Mouse (Mus musculus): Measurements from ENCODE around the gene Olfr1034.
"Not testable (repeated sequence)": the region's sequence is repeated elsewhere in the genome, so short reads cannot be mapped to it uniquely, and the experiment has no call there.

Olfr1034 gene

DNA sequence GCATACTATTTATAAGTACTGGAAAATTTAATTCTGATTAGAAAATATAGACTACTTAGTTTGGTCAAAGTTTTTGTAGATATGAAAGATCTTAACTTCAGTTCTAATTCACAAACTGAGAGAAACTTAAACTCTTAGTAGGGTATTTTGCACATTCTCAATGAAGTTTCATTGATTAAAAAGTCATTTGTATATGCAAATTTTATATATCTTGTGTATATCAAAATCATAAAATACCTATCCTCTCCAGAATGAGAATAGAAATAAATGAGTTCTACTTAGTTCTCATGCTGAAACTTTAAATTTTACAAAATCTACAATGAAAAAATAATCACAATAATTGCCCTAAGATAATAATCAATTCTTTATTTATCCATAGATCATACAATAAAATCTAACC lies at the start of gene Olfr1034:
Olfr1034 (plus strand) TSS at position 301 of the 400 bp plus-strand sequence.
- DNase-seq, result no peak

GRCm38 (mm10) chr2:86005240-86005639 lies 40.4 kb upstream of the Olfr1034 start, which contains the start of gene Olfr1032:
Olfr1032 (plus strand) TSS chr2:86005540.
- no peak for DNase-seq

DNA sequence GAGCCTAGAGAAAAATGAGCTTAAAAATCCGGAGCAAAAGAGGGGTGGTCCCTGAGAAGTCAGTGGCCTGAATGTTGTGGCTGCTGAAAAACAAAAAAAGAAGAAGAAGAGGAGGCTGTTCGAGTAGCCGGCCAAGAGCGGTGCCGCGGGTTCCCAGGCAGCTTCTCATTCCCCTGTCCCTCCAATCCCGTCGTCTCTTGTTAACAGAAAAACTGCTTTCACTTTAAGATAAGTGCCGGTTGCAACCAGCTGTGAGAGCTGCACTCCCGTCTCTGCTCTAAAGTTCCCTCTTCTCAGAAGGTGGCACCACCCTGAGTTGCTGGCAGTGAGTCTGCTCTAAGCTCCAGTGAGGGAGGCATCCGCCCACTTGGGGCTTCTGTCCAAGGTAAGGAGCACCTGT lies 25.3 kb upstream of the Olfr1034 start, which contains the start of gene Olfr1033:
Olfr1033 (plus strand) TSS at position 228 of the 400 bp plus-strand sequence.
- DNase-seq, result peak; percentile 1

DNA sequence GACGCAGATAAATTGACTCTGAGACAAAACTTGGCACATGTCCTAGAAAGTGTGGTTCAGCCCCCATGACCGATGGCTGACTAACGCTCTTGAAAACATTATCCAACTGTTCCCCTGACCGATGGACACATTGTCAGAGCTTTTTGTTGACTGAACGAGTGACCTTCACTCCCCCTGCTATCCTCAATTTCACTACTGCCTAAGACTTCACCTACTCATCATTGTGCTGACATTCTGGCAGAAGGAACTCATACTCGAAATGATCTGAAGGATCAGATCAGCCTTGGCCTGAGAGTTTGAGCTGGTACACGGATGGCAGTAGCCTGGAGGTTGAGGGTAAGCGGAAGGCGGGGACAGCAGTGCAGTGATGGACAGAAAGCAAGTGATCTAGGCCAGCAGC lies 24.1 kb upstream of the Olfr1034 start:
- not testable (repeated sequence) for DNase-seq

DNA sequence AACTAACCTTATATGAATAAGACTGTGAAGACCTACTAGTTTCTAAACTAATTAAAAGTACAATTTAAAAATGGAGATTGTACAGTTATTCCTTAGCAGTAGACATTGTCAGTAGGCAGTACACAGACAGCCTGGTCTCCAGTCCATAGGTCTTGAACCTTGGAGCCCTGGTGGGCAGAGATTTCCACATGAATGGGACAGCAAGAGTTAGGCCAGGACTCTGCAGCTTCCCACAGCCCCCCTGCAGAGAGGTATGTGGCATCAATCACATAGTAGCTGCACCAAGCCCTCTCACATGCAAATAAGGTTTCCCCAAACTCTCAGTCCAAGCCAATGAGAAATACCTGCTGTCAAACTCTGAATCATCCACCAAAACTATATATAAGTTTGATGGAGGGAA lies 5.1 kb downstream of the Olfr1034 start:
- DNase-seq, result not testable (repeated sequence)

DNA sequence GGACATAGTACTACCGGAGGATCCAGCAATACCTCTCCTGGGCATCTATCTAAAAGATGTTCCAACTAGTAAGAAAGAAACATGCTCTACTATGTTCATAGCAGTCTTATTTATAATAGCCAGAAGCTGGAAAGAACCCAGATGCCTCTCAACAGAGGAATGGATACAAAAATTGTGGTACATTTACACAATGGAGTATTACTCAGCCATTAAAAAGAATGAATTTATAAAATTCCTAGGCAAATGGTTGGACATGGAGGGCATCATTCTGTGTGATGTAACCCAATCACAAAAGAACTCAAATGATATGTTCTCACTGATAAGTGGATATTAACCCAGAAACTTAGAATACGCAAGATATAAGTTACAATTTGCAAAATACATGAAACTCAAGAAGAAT lies 18.1 kb downstream of the Olfr1034 start:
- DNase-seq, result not testable (repeated sequence)

- no peak for DNase-seq
These were observed 24.5 kb downstream of the Olfr1034 start for GRCm38 (mm10) chr2:86070189-86070588.

GRCm38 (mm10) chr2:86073692-86074091 lies 28.0 kb downstream of the Olfr1034 start, which contains the start of gene Olfr1036:
Olfr1036 (plus strand) TSS chr2:86073992.
- DNase-seq, result not testable (repeated sequence)

- not testable (repeated sequence) for DNase-seq
These were observed 34.8 kb downstream of the Olfr1034 start for GRCm38 (mm10) chr2:86080478-86080877.

DNA sequence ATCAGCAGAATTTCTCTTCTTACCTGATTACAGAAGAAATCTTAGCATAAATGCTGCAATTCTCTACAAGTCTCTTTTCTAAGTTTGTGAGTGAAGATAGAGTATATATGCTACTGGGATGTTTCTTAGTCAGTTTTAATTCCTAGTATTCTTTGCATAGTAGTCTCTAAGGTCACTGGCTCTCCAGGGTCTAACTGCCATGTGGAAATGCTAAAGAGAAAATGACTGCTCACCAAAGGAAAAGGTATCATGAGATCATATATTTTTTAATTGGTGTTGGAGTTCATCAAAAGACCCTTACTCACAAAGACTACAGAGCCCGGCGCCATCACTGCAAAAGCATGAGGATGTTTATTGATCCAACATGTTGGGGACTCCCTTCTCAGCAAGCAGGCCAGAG lies 41.6 kb downstream of the Olfr1034 start, which contains the start of gene Olfr1037:
Olfr1037 (minus strand) TSS at position 101 of the 400 bp plus-strand sequence.
- no peak for DNase-seq

Measured in lung, postnatal 14 days (tissue).